Mouse (Mus musculus): ENCODE data around the gene Agbl2.

- TF ChIP-seq CTCF (IDR thresholded peaks at IDR 0.05; ENCODE audit: low read depth) (no peak), EP300 (optimal IDR thresholded peaks at IDR 0.05) (no peak)
These were observed 28.2 kb downstream of the Agbl2 start for GRCm38 (mm10) chr2:90810751-90811150.

Data from stomach, postnatal 0 days (tissue).